Mouse (Mus musculus) stomach, embryonic 16.5 days (tissue): ENCODE results near the gene Astn1. TPM values are rescaled to one million over a fixed set of nuclear protein-coding genes. Genes with fewer than 3 reads are reported as not detected.

ENCODE experiments used
- ATAC-seq: fragments of 200-750 bp; cut with Nextera tagmentation; 2 replicates; pipeline ENCODE4 v1.8.0; 2017; ENCODE audit warnings: moderate number of reproducible peaks, moderate TSS enrichment; ENCODE audit not compliant: insufficient read depth, low FRiP score
- H3K27ac ChIP-seq: fragments of 300-500 bp; sonication (generic); 2 replicates; pipeline ENCODE4 v1.5.1; 2014; ENCODE audit warnings: low read length
- H3K27me3 ChIP-seq: fragments of 300-500 bp; sonication (generic); 2 replicates; pipeline ENCODE4 v1.6.1; 2014; ENCODE audit warnings: low read length, control low read depth, mixed read lengths; ENCODE audit not compliant: control insufficient read depth, insufficient read depth
- H3K36me3 ChIP-seq: fragments of 300-500 bp; sonication (generic); 2 replicates; pipeline ENCODE4 v1.6.1; 2014; ENCODE audit warnings: low read length; ENCODE audit not compliant: control insufficient read depth, insufficient read depth
- H3K4me1 ChIP-seq: fragments of 300-500 bp; sonication (generic); 2 replicates; pipeline ENCODE4 v1.6.1; 2014; ENCODE audit warnings: low read length, control low read depth, mixed read lengths; ENCODE audit not compliant: control insufficient read depth, insufficient read depth
- H3K4me2 ChIP-seq: fragments of 300-500 bp; sonication (generic); 2 replicates; pipeline ENCODE4 v1.6.1; 2014; ENCODE audit warnings: low read depth, low read length, mixed read lengths
- H3K4me3 ChIP-seq: fragments of 300-500 bp; sonication (generic); replicated peaks from 2 replicates; pipeline ENCODE4 v1.5.1; 2014; ENCODE audit warnings: mild to moderate bottlenecking, low read length
- H3K9ac ChIP-seq: fragments of 300-500 bp; sonication (generic); 2 replicates; pipeline ENCODE4 v1.6.1; 2014; ENCODE audit warnings: low read length
- H3K9me3 ChIP-seq: fragments of 300-500 bp; sonication (generic); replicated peaks from 2 replicates; pipeline ENCODE4 v1.6.1; 2016; ENCODE audit warnings: low read length, control low read depth; ENCODE audit not compliant: control insufficient read depth
- WGBS: fragments of 180-500 bp; shearing (Covaris S2); extraction: QIAGEN DNeasy Blood & Tissue Kit; methylation state at CpG from one replicate; pipeline ENCODE4 v1.1.7; 2014; 5-methylcytosine and 5-hydroxymethylcytosine counted together
- polyA plus RNA-seq: library from polyadenylated mRNA; unstranded; fragments of >200 nt; fragmentation: Nextera tagmentation; extraction: Ambion mirVana; gene quantifications from 2 replicates; pipeline ENCODE4 v1.2.1, GENCODE M21; 2015

The Astn1 gene
- polyA plus RNA-seq, 1 experiment from 2014 or later = 1.2 TPM

DNA sequence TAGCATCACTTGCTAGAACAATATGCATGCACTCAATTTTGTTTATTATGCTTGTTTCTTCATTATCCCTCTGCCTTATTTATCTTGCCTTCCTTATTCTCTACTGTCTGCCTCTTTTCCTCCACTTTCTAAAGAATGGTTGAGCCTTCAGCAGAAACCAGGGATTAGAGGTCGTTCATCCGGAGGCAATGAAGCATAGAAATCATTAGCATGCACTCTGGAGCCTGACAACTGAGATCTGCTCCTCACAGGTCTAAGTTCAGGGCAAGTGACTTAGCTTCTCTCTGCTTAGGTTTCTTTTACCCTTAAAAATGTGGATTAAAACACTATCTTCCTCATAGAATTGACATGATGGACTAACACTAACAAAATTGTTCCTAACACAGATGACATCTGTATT lies 241.0 kb downstream of the Astn1 start:
- H3K27me3 ChIP-seq = no peaks in the 10 kb centered on the region
- H3K27ac ChIP-seq = no peak overlapping the region
- no peaks in the 10 kb centered on the region for H3K4me1 ChIP-seq
- H3K9ac ChIP-seq = no peak overlapping the region
- H3K9me3 ChIP-seq = no peaks in the 10 kb centered on the region
- H3K4me2 ChIP-seq = no peak overlapping the region
- ATAC-seq = no peak
- no peak overlapping the region for H3K4me3 ChIP-seq
- no peaks in the 10 kb centered on the region for H3K36me3 ChIP-seq
- 53% methylated on average over 2 of the region's 2 CpGs for WGBS

DNA sequence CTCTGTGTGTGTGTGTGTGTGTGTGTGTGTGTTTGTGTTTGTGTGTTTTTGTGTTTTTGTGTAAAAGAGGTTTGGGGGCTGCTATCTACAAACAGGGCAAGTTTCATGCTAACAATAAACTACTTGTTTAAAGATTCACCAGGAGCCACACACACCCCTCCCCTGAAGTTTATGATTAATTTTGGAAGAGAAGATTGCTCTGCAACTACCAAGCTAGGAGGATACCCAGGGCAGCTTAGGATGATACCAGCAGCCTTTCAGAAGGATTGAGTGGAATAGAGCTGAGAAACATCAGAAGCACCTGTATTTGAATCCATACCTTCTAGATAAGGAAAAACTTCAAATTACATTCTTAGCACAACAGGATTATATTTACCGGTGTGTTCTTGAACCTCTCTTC lies 242.1 kb downstream of the Astn1 start:
- Histone ChIP-seq H3K27me3 (no peaks in the 10 kb centered on the region), H3K4me3 (no peak overlapping the region), H3K4me2 (no peak overlapping the region), H3K27ac (no peak overlapping the region), H3K4me1 (no peaks in the 10 kb centered on the region), H3K36me3 (no peaks in the 10 kb centered on the region), H3K9ac (no peak overlapping the region), H3K9me3 (no peaks in the 10 kb centered on the region)
- 90% methylated on average over 1 of the region's 1 CpGs for WGBS
- ATAC-seq = no peak

DNA sequence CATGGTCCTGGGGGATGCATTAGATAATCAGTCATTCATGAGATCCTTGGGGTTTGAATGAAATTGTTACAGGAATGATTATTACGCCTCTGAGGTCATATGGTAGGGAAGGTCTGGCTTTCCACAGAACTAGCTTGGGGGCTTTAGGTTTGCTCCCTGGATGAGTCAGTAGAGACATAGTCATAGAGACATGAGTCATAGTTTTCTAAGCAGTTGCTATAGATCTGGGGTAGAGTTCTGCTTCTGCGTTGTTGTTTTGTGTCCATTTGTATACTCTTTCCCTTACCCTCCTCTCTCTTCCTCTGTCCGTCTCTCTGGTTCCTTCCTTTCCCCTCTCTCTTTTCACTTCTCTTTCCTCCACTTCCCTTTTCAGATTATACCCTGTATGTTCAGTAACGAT lies 243.5 kb downstream of the Astn1 start:
- Histone ChIP-seq H3K9ac (no peak overlapping the region), H3K36me3 (no peaks in the 10 kb centered on the region), H3K27ac (no peak overlapping the region), H3K4me1 (no peaks in the 10 kb centered on the region), H3K4me2 (no peak overlapping the region), H3K4me3 (no peak overlapping the region), H3K9me3 (no peaks in the 10 kb centered on the region), H3K27me3 (no peaks in the 10 kb centered on the region)
- WGBS = 84% methylated on average over 4 of the region's 4 CpGs
- no peak for ATAC-seq

DNA sequence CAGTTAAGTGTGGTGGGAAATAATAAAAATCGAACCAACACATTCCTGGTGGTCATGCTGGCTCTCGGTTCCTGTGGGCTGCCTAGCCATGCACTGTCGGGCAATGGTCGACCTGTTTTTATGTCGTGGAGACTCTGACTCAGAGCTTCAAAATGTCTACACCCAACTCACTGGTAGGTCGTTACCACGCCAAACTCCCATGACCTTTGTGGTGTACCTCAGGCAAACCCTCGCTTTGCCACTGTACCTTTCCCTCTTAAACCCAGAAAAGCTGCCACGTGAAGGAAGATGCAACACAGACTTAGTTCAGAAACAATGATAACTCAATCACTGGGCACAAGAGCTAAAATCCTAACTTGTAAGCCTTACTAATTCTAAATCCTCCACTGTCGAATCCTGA lies 244.3 kb downstream of the Astn1 start:
- 89% methylated on average over 10 of the region's 10 CpGs for WGBS
- no peak overlapping the region for H3K4me3 ChIP-seq
- no peak overlapping the region for H3K9ac ChIP-seq
- no peak for ATAC-seq
- H3K27me3 ChIP-seq = no peaks in the 10 kb centered on the region
- no peak overlapping the region for H3K27ac ChIP-seq
- H3K4me1 ChIP-seq = no peaks in the 10 kb centered on the region
- no peaks in the 10 kb centered on the region for H3K36me3 ChIP-seq
- no peaks in the 10 kb centered on the region for H3K9me3 ChIP-seq
- no peak overlapping the region for H3K4me2 ChIP-seq

DNA sequence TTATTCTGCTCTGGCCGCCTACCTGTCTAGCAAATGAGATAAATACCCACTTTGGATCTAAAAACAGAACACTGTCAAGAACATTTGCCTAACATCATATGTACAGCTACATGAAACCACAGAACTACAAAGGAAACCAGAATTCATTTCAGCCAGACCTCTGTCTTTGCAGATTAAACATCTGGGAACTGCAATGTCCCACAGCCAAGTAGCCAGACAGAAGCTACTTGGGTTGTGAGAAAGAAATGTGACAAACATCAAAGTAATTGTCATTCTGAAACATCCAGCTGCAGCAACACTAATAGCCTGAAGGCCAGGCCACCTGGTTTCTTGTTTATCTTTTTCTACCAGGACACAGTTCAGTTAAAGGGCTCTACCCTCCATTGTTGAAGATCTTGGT lies 245.1 kb downstream of the Astn1 start:
- ATAC-seq = no peak
- H3K27me3 ChIP-seq = no peaks in the 10 kb centered on the region
- H3K4me1 ChIP-seq = no peaks in the 10 kb centered on the region
- no peaks in the 10 kb centered on the region for H3K9me3 ChIP-seq
- H3K4me2 ChIP-seq = no peak overlapping the region
- no peaks in the 10 kb centered on the region for H3K36me3 ChIP-seq
- no peak overlapping the region for H3K4me3 ChIP-seq
- no peak overlapping the region for H3K9ac ChIP-seq
- WGBS = 70% methylated on average over 1 of the region's 1 CpGs
- no peak overlapping the region for H3K27ac ChIP-seq

DNA sequence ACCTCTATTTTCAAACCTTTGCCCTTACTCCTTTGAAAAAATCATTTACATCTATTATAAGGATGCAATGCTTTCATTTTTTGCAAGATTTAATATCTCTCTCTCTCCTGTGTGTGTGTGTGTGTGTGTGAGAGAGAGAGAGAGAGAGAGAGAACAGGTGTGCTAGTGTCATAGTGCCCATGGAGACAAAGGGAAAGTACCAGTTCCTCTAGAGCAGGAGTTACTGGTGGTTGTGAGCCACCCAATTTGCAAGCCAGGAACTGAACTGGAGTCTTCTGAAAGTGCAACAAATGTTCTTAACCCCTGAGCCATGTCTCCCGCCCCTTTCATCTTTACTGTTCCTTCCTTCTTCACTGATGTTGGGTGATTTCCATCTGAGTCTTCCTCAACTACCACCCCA lies 253.1 kb downstream of the Astn1 start:
- H3K9ac ChIP-seq = no peak overlapping the region
- ATAC-seq = no peak
- H3K27ac ChIP-seq = no peak overlapping the region
- H3K4me1 ChIP-seq = no peaks in the 10 kb centered on the region
- H3K4me2 ChIP-seq = no peak overlapping the region
- H3K9me3 ChIP-seq = no peaks in the 10 kb centered on the region
- H3K36me3 ChIP-seq = no peaks in the 10 kb centered on the region
- H3K27me3 ChIP-seq = no peaks in the 10 kb centered on the region
- WGBS = 77% methylated on average over 1 of the region's 1 CpGs
- H3K4me3 ChIP-seq = no peak overlapping the region

DNA sequence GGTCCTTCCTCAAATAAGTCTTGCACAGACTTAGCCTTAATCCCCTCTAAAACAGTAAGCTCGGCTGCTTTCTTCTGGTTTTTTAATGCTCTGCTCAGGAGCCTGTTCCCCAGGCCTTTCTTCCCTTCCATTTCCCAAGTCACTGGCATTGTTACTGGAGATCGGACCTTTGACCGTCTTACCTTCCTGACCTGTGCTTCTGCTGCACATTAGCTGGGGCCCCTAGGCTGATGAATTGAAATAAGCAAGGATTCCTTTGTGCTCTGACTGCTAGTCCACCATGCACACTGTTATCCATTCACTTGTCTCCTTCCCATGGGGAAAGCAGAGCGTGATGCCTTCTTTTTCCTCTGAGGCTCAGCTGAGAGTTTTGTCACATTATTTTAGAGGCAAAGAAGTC lies 255.9 kb downstream of the Astn1 start:
- Histone ChIP-seq H3K36me3 (no peaks in the 10 kb centered on the region), H3K9me3 (no peaks in the 10 kb centered on the region), H3K27ac (no peak overlapping the region), H3K4me3 (no peak overlapping the region), H3K4me2 (no peak overlapping the region), H3K4me1 (no peaks in the 10 kb centered on the region), H3K9ac (no peak overlapping the region), H3K27me3 (no peaks in the 10 kb centered on the region)
- no peak for ATAC-seq
- 72% methylated on average over 4 of the region's 4 CpGs for WGBS

DNA sequence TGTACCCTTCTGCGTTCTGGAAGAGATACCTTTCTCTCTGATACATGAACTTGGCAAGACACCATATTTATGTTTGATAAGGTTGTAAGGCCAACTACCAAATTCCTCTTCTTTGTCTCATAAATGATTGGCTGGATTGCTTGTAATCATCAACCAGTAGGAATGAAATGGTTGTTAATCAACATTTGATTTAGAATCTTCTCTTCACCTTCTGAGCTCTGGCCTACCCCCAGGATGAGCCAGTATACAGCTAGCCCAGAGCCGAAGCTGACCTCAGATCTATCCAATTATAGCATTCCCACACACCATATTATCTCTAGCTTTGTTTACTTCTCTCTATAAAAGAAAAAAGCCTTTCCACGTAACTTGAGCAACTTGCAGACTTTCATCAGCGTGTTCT lies 270.9 kb downstream of the Astn1 start:
- no peaks in the 10 kb centered on the region for H3K27me3 ChIP-seq
- no peaks in the 10 kb centered on the region for H3K4me1 ChIP-seq
- 62% methylated on average over 4 of the region's 4 CpGs for WGBS
- no peak overlapping the region for H3K4me2 ChIP-seq
- H3K9me3 ChIP-seq = no peaks in the 10 kb centered on the region
- H3K9ac ChIP-seq = no peak overlapping the region
- no peak overlapping the region for H3K4me3 ChIP-seq
- no peak for ATAC-seq
- H3K27ac ChIP-seq = no peak overlapping the region
- no peaks in the 10 kb centered on the region for H3K36me3 ChIP-seq

DNA sequence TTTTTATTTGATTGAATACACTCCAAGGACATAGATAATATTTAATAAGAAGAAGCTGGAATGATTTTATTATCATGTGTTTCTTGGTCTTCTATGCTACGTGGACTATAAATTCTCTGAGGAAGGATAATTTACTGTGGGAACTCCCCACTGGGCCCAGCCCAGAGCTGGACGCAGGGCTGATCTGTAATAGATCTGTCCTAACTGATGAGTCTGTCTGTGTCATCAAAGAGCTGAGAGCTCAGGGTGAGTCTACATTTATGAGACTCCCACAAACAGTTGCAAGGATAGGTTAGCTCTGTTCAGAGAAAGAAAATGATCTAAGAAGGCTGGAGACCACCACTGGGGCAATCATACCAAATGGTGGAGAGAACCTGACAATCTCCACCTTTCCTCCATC lies 271.4 kb downstream of the Astn1 start:
- H3K27ac ChIP-seq = no peak overlapping the region
- H3K4me1 ChIP-seq = no peaks in the 10 kb centered on the region
- H3K27me3 ChIP-seq = no peaks in the 10 kb centered on the region
- H3K36me3 ChIP-seq = no peaks in the 10 kb centered on the region
- no peak overlapping the region for H3K9ac ChIP-seq
- WGBS = 75% methylated on average over 2 of the region's 2 CpGs
- H3K4me2 ChIP-seq = no peak overlapping the region
- H3K9me3 ChIP-seq = no peaks in the 10 kb centered on the region
- H3K4me3 ChIP-seq = no peak overlapping the region
- no peak for ATAC-seq

DNA sequence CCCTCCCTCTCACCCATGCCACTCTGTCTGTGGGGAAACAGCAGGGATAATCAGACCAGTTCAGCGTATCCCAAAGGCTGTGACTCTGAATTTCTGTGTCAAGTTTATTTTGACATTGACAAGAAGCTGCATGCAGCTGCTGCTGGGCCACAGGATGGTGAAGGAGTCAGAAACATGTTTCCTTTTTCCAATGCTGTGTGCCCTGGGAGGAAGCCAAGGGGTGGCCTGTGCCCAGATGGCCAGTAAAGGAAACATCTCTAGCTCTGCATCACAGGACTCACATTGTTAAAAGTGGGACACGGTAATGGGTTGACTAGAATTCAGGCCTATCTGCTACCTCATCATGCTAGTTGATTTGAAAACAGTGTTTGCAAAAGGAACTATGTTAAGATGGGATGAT lies 279.2 kb downstream of the Astn1 start:
- no peak overlapping the region for H3K9ac ChIP-seq
- no peaks in the 10 kb centered on the region for H3K27me3 ChIP-seq
- no peaks in the 10 kb centered on the region for H3K36me3 ChIP-seq
- WGBS = 80% methylated on average over 2 of the region's 2 CpGs
- H3K27ac ChIP-seq = no peak overlapping the region
- H3K9me3 ChIP-seq = no peaks in the 10 kb centered on the region
- no peak for ATAC-seq
- no peak overlapping the region for H3K4me2 ChIP-seq
- no peak overlapping the region for H3K4me3 ChIP-seq
- H3K4me1 ChIP-seq = no peaks in the 10 kb centered on the region
